Mouse (Mus musculus) lung, postnatal 0 days (tissue): Measurements from ENCODE around the gene Ltbp1.

Experiments
- CTCF ChIP-seq: IDR thresholded peaks from 2 replicates; pipeline ENCODE4 v1.5.1; 2016; ENCODE audit warnings: antibody characterized with exemption, mild to moderate bottlenecking
- EP300 ChIP-seq: IDR thresholded peaks from 2 replicates; pipeline ENCODE4 v1.6.1; 2016; ENCODE audit warnings: antibody characterized with exemption, mild to moderate bottlenecking, control low read depth

- TF ChIP-seq CTCF (no peak), EP300 (no peak)
Measured at GRCm38 (mm10) chr17:75049366-75049969, 44.1 kb downstream of the Ltbp1 start.
